Mouse (Mus musculus) gonadal fat pad, adult 2 months (tissue): ENCODE data around the gene Hist1h2ah. TPM values are rescaled to one million over a fixed set of nuclear protein-coding genes. Genes with fewer than 3 reads are reported as not detected.

Source experiments
- DNase-seq: peaks from one replicate; pipeline ENCODE4 v3.0.0-alpha.2; 2012; ENCODE audit warnings: low read depth
- polyA plus RNA-seq: library from polyadenylated mRNA; depleted of rRNA; stranded (reverse); fragments of >200 nt; gene quantifications from 2 replicates; pipeline ENCODE4 v1.2.3, GENCODE M21; 2012

Gene Hist1h2ah
- polyA plus RNA-seq, 1 experiment = 4.9 TPM

- no peak for DNase-seq
These were observed 4.6 kb upstream of the Hist1h2ah start for GRCm38 (mm10) chr13:22039951-22040463.

GRCm38 (mm10) chr13:22039364-22039763 lies 4.0 kb upstream of the Hist1h2ah start:
- no peak for DNase-seq

- no peak for DNase-seq
These were observed 2.0 kb upstream of the Hist1h2ah start for GRCm38 (mm10) chr13:22037415-22037814.

GRCm38 (mm10) chr13:22036986-22037385 lies 1.6 kb upstream of the Hist1h2ah start:
- DNase-seq = no peak

- DNase-seq = no peak
These were observed 985 bp upstream of the Hist1h2ah start for GRCm38 (mm10) chr13:22036149-22036956.

- no peak for DNase-seq
These were observed 713 bp downstream of the Hist1h2ah start for GRCm38 (mm10) chr13:22034443-22035266.

GRCm38 (mm10) chr13:22033741-22034442 lies 1.5 kb downstream of the Hist1h2ah start:
- no peak for DNase-seq

GRCm38 (mm10) chr13:22030493-22030892 lies 4.9 kb downstream of the Hist1h2ah start:
- DNase-seq = no peak

GRCm38 (mm10) chr13:22029928-22030327 lies 5.4 kb downstream of the Hist1h2ah start:
- no peak for DNase-seq

- DNase-seq = no peak
These were observed 6.5 kb downstream of the Hist1h2ah start for GRCm38 (mm10) chr13:22028673-22029460.

GRCm38 (mm10) chr13:22026058-22027031 lies 9.0 kb downstream of the Hist1h2ah start:
- no peak for DNase-seq

GRCm38 (mm10) chr13:22022241-22022640 lies 13.1 kb downstream of the Hist1h2ah start:
- no peak for DNase-seq

- no peak for DNase-seq
These were observed 13.8 kb downstream of the Hist1h2ah start for GRCm38 (mm10) chr13:22021581-22021980.

GRCm38 (mm10) chr13:22020901-22021339 lies 14.4 kb downstream of the Hist1h2ah start:
- no peak for DNase-seq

- DNase-seq = no peak
These were observed 15.2 kb downstream of the Hist1h2ah start for GRCm38 (mm10) chr13:22019934-22020835.

- no peak for DNase-seq
These were observed 19.6 kb downstream of the Hist1h2ah start for GRCm38 (mm10) chr13:22015479-22016450.

- DNase-seq = no peak
These were observed 20.9 kb downstream of the Hist1h2ah start for GRCm38 (mm10) chr13:22014411-22014845.
